Mouse (Mus musculus): ENCODE measurements at regions not wholly inside any gene's neighbourhood (a gene's known extent, or its start where the extent isn't known, plus 50 kb on each side); places are given as distances from the start of the nearest gene placed in this dataset.

- no peaks in the 10 kb centered on the region for H3K36me3 ChIP-seq (ENCODE audit: control insufficient read depth, insufficient read depth, low read length)
- 5% methylated on average over 6 of the region's 6 CpGs for WGBS
- TF ChIP-seq POLR2A (IDR thresholded peaks at IDR 0.05; ENCODE audit: low read depth, low read length): no peak
- TF ChIP-seq CTCF (IDR thresholded peaks at IDR 0.05; ENCODE audit: extremely low read depth, insufficient read depth, insufficient read length, insufficient replicate concordance): no peak
- H3K27ac ChIP-seq (ENCODE audit: insufficient read depth, low read length): no peak overlapping the region
- no peaks in the 10 kb centered on the region for H3K4me1 ChIP-seq (ENCODE audit: control insufficient read depth, insufficient read depth, insufficient read length)
- no peak for DNase-seq (ENCODE audit: low read depth in 1 of 2, low spot score in 2 of 2)
- no peaks in the 10 kb centered on the region for H3K27me3 ChIP-seq (ENCODE audit: control insufficient read depth, insufficient read depth, low read length)
- H3K4me3 ChIP-seq (ENCODE audit: extremely low read depth, insufficient read depth, insufficient read length): no peak overlapping the region
Measured at GRCm38 (mm10) chr2:11398391-11398790, 155.5 kb downstream of the Pfkfb3 start.

- Histone ChIP-seq H3K4me1 (ENCODE audit: control insufficient read depth, insufficient read depth, insufficient read length) (no peaks in the 10 kb centered on the region), H3K4me3 (ENCODE audit: extremely low read depth, insufficient read depth, insufficient read length) (no peak overlapping the region), H3K27me3 (ENCODE audit: control insufficient read depth, insufficient read depth, low read length) (no peaks in the 10 kb centered on the region), H3K27ac (ENCODE audit: insufficient read depth, low read length) (no peak overlapping the region), H3K36me3 (ENCODE audit: control insufficient read depth, insufficient read depth, low read length) (no peaks in the 10 kb centered on the region)
- DNase-seq (ENCODE audit: low read depth in 1 of 2, low spot score in 2 of 2): no peak
- TF ChIP-seq POLR2A (IDR thresholded peaks at IDR 0.05; ENCODE audit: low read depth, low read length) (no peak), CTCF (IDR thresholded peaks at IDR 0.05; ENCODE audit: extremely low read depth, insufficient read depth, insufficient read length, insufficient replicate concordance) (no peak)
- 89% methylated on average over 3 of the region's 3 CpGs for WGBS
Measured at GRCm38 (mm10) chr2:11396835-11397234, 157.0 kb downstream of the Pfkfb3 start.

GRCm38 (mm10) chr2:11394675-11395349, 159.1 kb downstream of the Pfkfb3 start:
- H3K36me3 ChIP-seq (ENCODE audit: control insufficient read depth, insufficient read depth, low read length): no peaks in the 10 kb centered on the region
- H3K4me3 ChIP-seq (ENCODE audit: extremely low read depth, insufficient read depth, insufficient read length): no peak overlapping the region
- H3K27ac ChIP-seq (ENCODE audit: insufficient read depth, low read length): no peak overlapping the region
- TF ChIP-seq CTCF (IDR thresholded peaks at IDR 0.05; ENCODE audit: extremely low read depth, insufficient read depth, insufficient read length, insufficient replicate concordance) (no peak), POLR2A (IDR thresholded peaks at IDR 0.05; ENCODE audit: low read depth, low read length) (no peak)
- 13% methylated on average over 5 of the region's 5 CpGs for WGBS
- no peak for DNase-seq (ENCODE audit: low read depth in 1 of 2, low spot score in 2 of 2)
- H3K27me3 ChIP-seq (ENCODE audit: control insufficient read depth, insufficient read depth, low read length): no peaks in the 10 kb centered on the region
- no peaks in the 10 kb centered on the region; the same call in 1 of the 2 replicates for H3K4me1 ChIP-seq (ENCODE audit: control insufficient read depth, insufficient read depth, insufficient read length)

GRCm38 (mm10) chr2:11391725-11392124, 162.2 kb downstream of the Pfkfb3 start:
- Histone ChIP-seq H3K4me1 (ENCODE audit: control insufficient read depth, insufficient read depth, insufficient read length) (no peaks in the 10 kb centered on the region; the same call in 1 of the 2 replicates), H3K27ac (ENCODE audit: insufficient read depth, low read length) (no peak overlapping the region), H3K4me3 (ENCODE audit: extremely low read depth, insufficient read depth, insufficient read length) (no peak overlapping the region), H3K36me3 (ENCODE audit: control insufficient read depth, insufficient read depth, low read length) (no peaks in the 10 kb centered on the region), H3K27me3 (ENCODE audit: control insufficient read depth, insufficient read depth, low read length) (no peaks in the 10 kb centered on the region)
- 89% methylated on average over 6 of the region's 6 CpGs for WGBS
- TF ChIP-seq CTCF (IDR thresholded peaks at IDR 0.05; ENCODE audit: extremely low read depth, insufficient read depth, insufficient read length, insufficient replicate concordance) (no peak), POLR2A (IDR thresholded peaks at IDR 0.05; ENCODE audit: low read depth, low read length) (no peak)
- no peak for DNase-seq (ENCODE audit: low read depth in 1 of 2, low spot score in 2 of 2)

GRCm38 (mm10) chr2:11390667-11391334, 163.1 kb downstream of the Pfkfb3 start:
- H3K36me3 ChIP-seq (ENCODE audit: control insufficient read depth, insufficient read depth, low read length): no peaks in the 10 kb centered on the region
- H3K27me3 ChIP-seq (ENCODE audit: control insufficient read depth, insufficient read depth, low read length): no peaks in the 10 kb centered on the region
- no peak for DNase-seq (ENCODE audit: low read depth in 1 of 2, low spot score in 2 of 2)
- no peaks in the 10 kb centered on the region; the same call in 1 of the 2 replicates for H3K4me1 ChIP-seq (ENCODE audit: control insufficient read depth, insufficient read depth, insufficient read length)
- WGBS: 28% methylated on average over 6 of the region's 6 CpGs
- TF ChIP-seq POLR2A (IDR thresholded peaks at IDR 0.05; ENCODE audit: low read depth, low read length): no peak
- no peak for TF ChIP-seq CTCF (IDR thresholded peaks at IDR 0.05; ENCODE audit: extremely low read depth, insufficient read depth, insufficient read length, insufficient replicate concordance)
- no peak overlapping the region for H3K27ac ChIP-seq (ENCODE audit: insufficient read depth, low read length)
- no peak overlapping the region for H3K4me3 ChIP-seq (ENCODE audit: extremely low read depth, insufficient read depth, insufficient read length)

- Histone ChIP-seq H3K4me3 (ENCODE audit: extremely low read depth, insufficient read depth, insufficient read length) (no peak overlapping the region), H3K36me3 (ENCODE audit: control insufficient read depth, insufficient read depth, low read length) (no peaks in the 10 kb centered on the region), H3K27me3 (ENCODE audit: control insufficient read depth, insufficient read depth, low read length) (no peaks in the 10 kb centered on the region), H3K4me1 (ENCODE audit: control insufficient read depth, insufficient read depth, insufficient read length) (no peaks in the 10 kb centered on the region; the same call in 1 of the 2 replicates), H3K27ac (ENCODE audit: insufficient read depth, low read length) (no peak overlapping the region)
- TF ChIP-seq CTCF (IDR thresholded peaks at IDR 0.05; ENCODE audit: extremely low read depth, insufficient read depth, insufficient read length, insufficient replicate concordance) (no peak), POLR2A (IDR thresholded peaks at IDR 0.05; ENCODE audit: low read depth, low read length) (no peak)
- DNase-seq (ENCODE audit: low read depth in 1 of 2, low spot score in 2 of 2): no peak
- WGBS: 83% methylated on average over 2 of the region's 2 CpGs
Measured at GRCm38 (mm10) chr2:11387623-11388022, 166.3 kb downstream of the Pfkfb3 start.

- no peak for TF ChIP-seq POLR2A (IDR thresholded peaks at IDR 0.05; ENCODE audit: low read depth, low read length)
- no peak for TF ChIP-seq CTCF (IDR thresholded peaks at IDR 0.05; ENCODE audit: extremely low read depth, insufficient read depth, insufficient read length, insufficient replicate concordance)
- Histone ChIP-seq H3K36me3 (ENCODE audit: control insufficient read depth, insufficient read depth, low read length) (no peaks in the 10 kb centered on the region), H3K4me1 (ENCODE audit: control insufficient read depth, insufficient read depth, insufficient read length) (no peaks in the 10 kb centered on the region), H3K27me3 (ENCODE audit: control insufficient read depth, insufficient read depth, low read length) (no peaks in the 10 kb centered on the region), H3K4me3 (ENCODE audit: extremely low read depth, insufficient read depth, insufficient read length) (no peak overlapping the region), H3K27ac (ENCODE audit: insufficient read depth, low read length) (no peak overlapping the region)
- no peak for DNase-seq (ENCODE audit: low read depth in 1 of 2, low spot score in 2 of 2)
- 32% methylated on average over 2 of the region's 2 CpGs for WGBS
Measured at GRCm38 (mm10) chr2:11383815-11384214, 170.1 kb downstream of the Pfkfb3 start.
